20 mouse cellular contexts compared by ENCODE assay signal in the genomic region with DNA sequence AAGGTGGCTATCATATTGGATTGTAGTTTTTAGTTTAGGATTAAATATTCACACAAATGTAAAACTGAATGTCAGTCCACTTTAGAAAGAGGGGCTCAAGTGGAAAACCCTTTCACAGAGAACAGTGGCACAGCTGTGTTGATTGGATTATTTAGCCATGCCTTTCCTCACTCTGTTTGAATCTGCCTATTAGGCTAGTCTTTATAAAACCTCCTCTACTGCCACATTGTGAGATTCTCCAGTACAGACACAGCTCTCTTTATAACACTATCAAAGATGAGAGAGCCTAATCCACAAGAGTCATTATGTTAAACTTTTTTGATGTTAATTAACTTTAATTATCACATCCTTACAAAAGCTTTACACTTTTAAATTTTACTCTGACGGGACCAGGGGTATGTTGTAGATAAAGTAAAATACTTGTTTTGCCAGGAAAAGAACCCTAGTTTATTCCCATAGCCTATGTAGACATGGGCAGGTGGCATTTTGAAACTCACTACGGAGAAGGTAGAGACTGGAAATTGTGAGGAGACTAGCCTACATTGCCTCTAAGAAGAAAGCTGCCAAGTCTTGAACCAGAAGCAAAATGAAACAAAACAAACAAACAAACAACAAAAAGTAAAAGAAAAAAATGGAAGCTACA.
DNase-seq lines count a peak whose midpoint lies in the region; ATAC-seq lines count a peak whose summit lies in the region.
"Had no signal": no experiment of that assay in that cellular context is flagged by ENCODE, and none has a peak within 500 bp of the region (broad histone marks: within the 10 kb centered on the region; RNA-seq: fewer than 3 reads in every experiment).

No protein-coding gene starts in this region.

- no peak overlapping the region for H3K27ac ChIP-seq in midbrain, embryonic 11.5 days (ENCODE audit: low read depth, low read length)
- H3K27ac ChIP-seq in midbrain, embryonic 15.5 days: no peak overlapping the region
- no peak overlapping the region for H3K27ac ChIP-seq in forebrain, embryonic 14.5 days (ENCODE audit: low read depth, low read length)
- H3K27ac ChIP-seq: embryonic facial prominence, embryonic 12.5 days; heart, adult 2 months; heart, embryonic 15.5 days; hindbrain, embryonic 15.5 days had no signal

- H3K36me3 ChIP-seq in midbrain, embryonic 11.5 days (ENCODE audit: control insufficient read depth, insufficient read depth, low read length): no peaks in the 10 kb centered on the region
- H3K36me3 ChIP-seq in midbrain, embryonic 15.5 days (replicated peaks): no peaks in the 10 kb centered on the region
- H3K36me3 ChIP-seq in forebrain, embryonic 14.5 days (ENCODE audit: control insufficient read depth, insufficient read depth, low read length): no peaks in the 10 kb centered on the region
- H3K36me3 ChIP-seq: embryonic facial prominence, embryonic 12.5 days; heart, embryonic 15.5 days; hindbrain, embryonic 15.5 days had no signal

- H3K27me3 ChIP-seq in midbrain, embryonic 11.5 days (ENCODE audit: control insufficient read depth, insufficient read depth, low read length): no peaks in the 10 kb centered on the region
- no peaks in the 10 kb centered on the region for H3K27me3 ChIP-seq in midbrain, embryonic 15.5 days (replicated peaks)
- no peaks in the 10 kb centered on the region for H3K27me3 ChIP-seq in forebrain, embryonic 14.5 days (replicated peaks; ENCODE audit: control insufficient read depth, insufficient read depth, low read length)
- H3K27me3 ChIP-seq: embryonic facial prominence, embryonic 12.5 days; heart, embryonic 15.5 days; hindbrain, embryonic 15.5 days had no signal

- H3K4me2 ChIP-seq in midbrain, embryonic 11.5 days: no peak overlapping the region
- H3K4me2 ChIP-seq in midbrain, embryonic 15.5 days: no peak overlapping the region
- H3K4me2 ChIP-seq in forebrain, embryonic 14.5 days (ENCODE audit: low read length): no peak overlapping the region
- H3K4me2 ChIP-seq: embryonic facial prominence, embryonic 12.5 days; heart, embryonic 11.5 days; heart, embryonic 15.5 days; hindbrain, embryonic 15.5 days had no signal

- no peak for DNase-seq in midbrain, embryonic 11.5 days (ENCODE audit: low spot score, missing footprints)
- DNase-seq in retina, postnatal 1 day: peak; percentile 11
- DNase-seq in retina, embryonic 14.5 days (ENCODE audit: low spot score): no peak
- DNase-seq in forebrain, embryonic 14.5 days (ENCODE audit: low spot score): peak; percentile 68
- no peak for DNase-seq in thymus, postnatal 14 days
- no peak for DNase-seq in right cerebral cortex, postnatal 10 days (ENCODE audit: low spot score in 2 of 2)
- DNase-seq: adrenal gland, adult 2 months; adrenal gland, postnatal 25 days; cerebellum, adult 2 months; cerebellum, postnatal 10 days; embryo, embryonic 11 days; gastrocnemius, postnatal 14 days; heart, adult 2 months; heart, postnatal 14 days had no signal

- no peaks in the 10 kb centered on the region for H3K4me1 ChIP-seq in midbrain, embryonic 11.5 days (ENCODE audit: control insufficient read depth, insufficient read depth, low read length)
- H3K4me1 ChIP-seq in midbrain, embryonic 15.5 days: no peaks in the 10 kb centered on the region
- H3K4me1 ChIP-seq in forebrain, embryonic 14.5 days (ENCODE audit: control insufficient read depth, insufficient read depth, low read length): peaks cover 2% of the 10 kb centered on the region; the same call in 1 of the 2 replicates
- H3K4me1 ChIP-seq: embryonic facial prominence, embryonic 12.5 days; heart, embryonic 15.5 days; hindbrain, embryonic 15.5 days had no signal

- peak; percentile 85 for ATAC-seq in midbrain, embryonic 11.5 days (ENCODE audit: low FRiP score)
- no peak; the same call in 1 of the 2 replicates for ATAC-seq in midbrain, embryonic 15.5 days (replicated peaks)
- ATAC-seq in forebrain, embryonic 14.5 days: peak; percentile 95
- ATAC-seq: intestine, embryonic 16.5 days had no signal

- H3K4me3 ChIP-seq in midbrain, embryonic 11.5 days (ENCODE audit: low read depth, low read length): no peak overlapping the region
- no peak overlapping the region for H3K4me3 ChIP-seq in midbrain, embryonic 15.5 days
- no peak overlapping the region for H3K4me3 ChIP-seq in forebrain, embryonic 14.5 days (ENCODE audit: low read depth, low read length)
- H3K4me3 ChIP-seq: embryonic facial prominence, embryonic 12.5 days; heart, adult 2 months; heart, embryonic 15.5 days; hindbrain, embryonic 15.5 days had no signal

- H3K9ac ChIP-seq in midbrain, embryonic 11.5 days (ENCODE audit: low read length): no peak overlapping the region
- H3K9ac ChIP-seq in midbrain, embryonic 15.5 days: no peak overlapping the region
- no peak overlapping the region for H3K9ac ChIP-seq in forebrain, embryonic 14.5 days (ENCODE audit: low read length)
- H3K9ac ChIP-seq: embryonic facial prominence, embryonic 12.5 days; heart, embryonic 15.5 days; hindbrain, embryonic 15.5 days had no signal

- WGBS in midbrain, embryonic 11.5 days: 27% methylated on average over 2 of the region's 2 CpGs
- 28% methylated on average over 2 of the region's 2 CpGs for WGBS in midbrain, embryonic 15.5 days
- 8% methylated on average over 2 of the region's 2 CpGs for WGBS in forebrain, embryonic 14.5 days

- H3K9me3 ChIP-seq in midbrain, embryonic 11.5 days (ENCODE audit: control insufficient read depth, low read length): no peaks in the 10 kb centered on the region
- H3K9me3 ChIP-seq in midbrain, embryonic 15.5 days: no peaks in the 10 kb centered on the region
- H3K9me3 ChIP-seq in forebrain, embryonic 14.5 days (replicated peaks; ENCODE audit: control insufficient read depth, low read length): no peaks in the 10 kb centered on the region
- H3K9me3 ChIP-seq: embryonic facial prominence, embryonic 12.5 days; heart, embryonic 15.5 days; hindbrain, embryonic 15.5 days had no signal

Comparison
In these comparisons a context has a peak if more than half of its experiments do, and no peak if none do; other contexts are left out.
1. DNase-seq: peak in retina, postnatal 1 day (single experiment) and forebrain, embryonic 14.5 days (single experiment); none in midbrain, embryonic 11.5 days (single experiment), retina, embryonic 14.5 days (single experiment), thymus, postnatal 14 days (single experiment) and right cerebral cortex, postnatal 10 days (0 of 2).